Mouse (Mus musculus): ENCODE measurements around the gene Etl4.

Gene Etl4

GRCm38 (mm10) chr2:19909171-19909899 lies at the start of gene Etl4:
Gene Etl4 (plus strand): TSS chr2:19909780.
- peak; percentile 87 to 88 for DNase-seq

GRCm38 (mm10) chr2:19869167-19869566 lies 40.4 kb upstream of the Etl4 start:
- DNase-seq: no peak

GRCm38 (mm10) chr2:19871881-19872280 lies 37.7 kb upstream of the Etl4 start:
- DNase-seq: no peak

- DNase-seq: peak in 1 of 2 experiments; percentile 2
Measured at GRCm38 (mm10) chr2:19890875-19891274, 18.7 kb upstream of the Etl4 start.

DNA sequence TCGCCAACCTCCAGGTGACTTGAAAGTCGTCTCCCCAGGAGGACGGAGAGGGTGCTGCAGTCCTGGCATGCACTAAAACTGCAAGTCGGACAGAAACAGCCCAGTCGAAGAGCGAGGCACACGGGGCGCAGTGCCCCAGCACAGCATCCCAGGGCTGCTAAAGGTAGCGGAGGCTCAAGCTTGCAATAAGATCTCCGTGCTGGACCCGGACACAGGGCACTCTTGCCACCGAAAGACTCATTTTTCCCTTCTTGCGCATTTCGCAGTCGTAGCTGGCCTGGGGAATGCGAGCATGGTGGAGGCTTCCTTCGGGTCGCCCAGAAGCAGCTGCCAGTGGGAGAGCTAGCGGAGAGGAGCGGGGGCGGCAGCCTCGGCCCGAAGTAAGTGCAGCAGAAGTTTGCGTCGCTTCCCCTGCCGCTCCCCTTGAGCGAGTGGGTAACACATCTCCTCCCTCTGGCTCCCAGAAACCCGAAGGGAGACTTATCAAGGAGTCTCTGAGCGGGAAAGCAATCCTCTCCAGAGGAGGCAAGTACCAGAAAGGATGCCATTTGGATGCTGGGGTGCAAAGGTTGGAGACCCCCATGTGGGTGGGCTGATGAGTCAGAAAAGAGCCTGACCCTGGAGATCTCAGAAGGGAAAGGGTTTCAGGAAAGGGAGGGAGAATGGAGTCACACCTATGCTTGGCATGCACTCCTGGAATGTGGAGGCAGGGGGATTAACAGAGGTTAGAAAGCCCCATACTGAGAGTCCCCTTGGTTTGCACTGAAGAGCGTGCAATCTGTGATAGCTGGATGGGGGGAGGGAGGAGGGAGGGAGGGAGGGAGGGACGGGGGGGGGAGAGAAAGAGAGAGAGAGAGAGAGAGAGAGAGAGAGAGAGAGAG lies 560 bp downstream of the Etl4 start:
- peak; percentile 40 to 55 for DNase-seq

GRCm38 (mm10) chr2:19910781-19911175 lies 1.2 kb downstream of the Etl4 start:
- DNase-seq: peak in 1 of 2 experiments; percentile 1

DNA sequence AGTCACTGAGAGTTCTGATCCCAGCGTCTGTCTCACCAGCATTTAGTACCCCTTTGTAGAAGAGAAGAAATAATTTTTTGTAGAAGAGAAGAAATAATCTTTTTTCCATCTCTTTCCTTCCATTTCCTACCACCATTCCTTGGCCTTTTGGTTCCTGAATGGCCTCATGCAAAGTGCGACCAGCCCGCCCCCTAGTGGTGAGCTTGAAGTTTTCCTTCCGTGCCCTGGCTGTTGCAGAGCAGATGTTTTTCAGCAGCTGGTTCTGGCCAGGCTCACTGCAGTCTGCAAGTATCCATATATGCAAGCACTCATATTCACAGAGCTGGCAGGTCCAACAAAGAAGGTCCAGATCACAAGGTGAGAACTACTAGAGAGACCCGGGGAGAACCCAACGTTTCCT lies 9.6 kb downstream of the Etl4 start:
- peak; percentile 79 to 81 for DNase-seq

GRCm38 (mm10) chr2:19930009-19930408 lies 20.4 kb downstream of the Etl4 start:
- DNase-seq: no peak

DNA sequence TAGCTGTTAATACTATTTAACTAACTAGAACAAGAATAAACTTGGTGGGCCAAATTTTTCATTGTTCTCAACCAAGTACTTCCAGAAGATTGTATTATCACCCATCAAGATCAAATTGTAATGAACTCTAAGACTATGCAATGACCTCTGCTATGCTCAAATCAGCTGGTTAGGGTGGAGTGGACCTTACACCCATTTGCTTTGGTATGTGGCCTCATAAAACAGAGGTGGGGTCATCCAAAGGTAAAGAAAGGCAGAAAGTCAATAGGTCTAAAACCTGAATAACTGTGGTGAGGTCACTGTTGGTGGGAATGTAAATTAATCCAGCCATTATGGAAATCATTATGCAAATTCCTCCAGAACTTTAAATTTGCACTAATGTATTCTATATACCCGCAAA lies 24.3 kb downstream of the Etl4 start:
- DNase-seq: no peak

- no peak for DNase-seq
Measured at GRCm38 (mm10) chr2:19945205-19945604, 35.6 kb downstream of the Etl4 start.

- DNase-seq: no peak
Measured at GRCm38 (mm10) chr2:19953028-19953427, 43.4 kb downstream of the Etl4 start.

DNA sequence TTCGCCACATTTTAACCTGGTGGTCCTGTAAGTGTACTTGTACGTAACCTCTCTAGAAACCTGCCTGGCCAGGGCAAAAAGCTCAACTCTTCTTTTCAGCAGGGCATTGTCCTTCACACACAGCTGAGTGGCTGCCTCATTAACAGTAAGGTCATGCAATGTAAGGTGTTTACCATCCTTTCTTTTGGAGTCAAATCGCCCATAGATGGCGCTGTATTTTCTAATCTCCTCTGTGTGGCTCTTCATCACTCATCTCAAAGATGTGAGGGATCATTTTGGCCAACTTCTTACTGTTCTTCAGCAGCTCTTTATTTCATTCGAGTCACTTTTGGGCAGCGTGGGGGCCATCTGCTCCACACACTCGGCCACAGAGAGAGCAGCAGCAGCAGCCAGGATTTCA lies 56.9 kb downstream of the Etl4 start:
- no peak for DNase-seq

GRCm38 (mm10) chr2:20037671-20038070 lies 128.1 kb downstream of the Etl4 start:
- DNase-seq: no peak

DNA sequence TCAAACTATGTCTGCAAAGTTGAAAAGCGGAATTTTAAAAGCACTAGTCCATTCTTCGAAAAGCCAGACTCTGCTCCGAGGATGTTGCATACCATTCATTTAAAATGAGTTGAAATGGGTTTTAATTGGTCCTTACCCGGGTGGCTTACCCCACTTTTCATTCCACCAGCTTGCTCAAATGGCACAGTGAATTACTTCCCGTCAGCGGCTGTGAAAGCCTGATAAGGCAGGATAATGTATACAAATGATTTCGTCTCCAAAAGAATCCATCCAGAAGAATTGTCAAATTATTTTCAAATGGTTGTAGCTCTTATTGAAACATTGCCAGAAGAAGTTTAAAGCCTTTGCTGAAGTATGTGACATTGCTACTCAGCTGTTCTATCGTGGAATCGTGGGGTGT lies 162.8 kb downstream of the Etl4 start:
- DNase-seq: no peak

DNA sequence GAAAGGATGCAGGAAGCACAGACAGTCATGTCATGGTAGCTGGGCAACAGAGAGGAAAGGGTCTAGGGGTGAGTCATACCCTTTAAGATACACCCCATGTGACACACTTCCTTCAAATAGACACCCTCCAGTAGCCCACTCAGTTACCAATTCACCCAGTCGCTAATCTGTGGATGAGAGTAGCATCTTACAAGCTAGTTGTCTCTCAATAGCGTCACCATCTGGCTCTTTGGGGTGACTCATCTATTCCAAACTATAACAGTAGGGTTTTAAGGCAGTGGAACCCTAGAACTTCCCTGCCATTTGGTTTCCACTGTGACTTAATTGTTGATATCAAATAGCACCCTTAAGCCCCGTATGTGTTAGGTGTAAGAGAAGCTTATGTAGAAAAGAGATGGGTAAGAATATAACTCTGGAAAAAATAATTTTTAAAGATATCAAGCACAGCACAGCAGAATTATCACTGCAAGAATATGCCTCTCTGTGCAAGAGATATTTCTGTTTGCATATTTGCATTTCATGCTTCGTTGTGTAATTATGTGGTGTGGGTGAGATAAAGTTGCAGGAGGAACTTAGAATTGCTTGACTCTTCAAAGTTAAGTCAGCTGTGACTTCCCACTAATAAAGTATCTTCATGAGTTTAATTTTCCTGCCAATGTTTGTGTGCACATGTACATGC lies 166.7 kb downstream of the Etl4 start:
- DNase-seq: no peak

DNA sequence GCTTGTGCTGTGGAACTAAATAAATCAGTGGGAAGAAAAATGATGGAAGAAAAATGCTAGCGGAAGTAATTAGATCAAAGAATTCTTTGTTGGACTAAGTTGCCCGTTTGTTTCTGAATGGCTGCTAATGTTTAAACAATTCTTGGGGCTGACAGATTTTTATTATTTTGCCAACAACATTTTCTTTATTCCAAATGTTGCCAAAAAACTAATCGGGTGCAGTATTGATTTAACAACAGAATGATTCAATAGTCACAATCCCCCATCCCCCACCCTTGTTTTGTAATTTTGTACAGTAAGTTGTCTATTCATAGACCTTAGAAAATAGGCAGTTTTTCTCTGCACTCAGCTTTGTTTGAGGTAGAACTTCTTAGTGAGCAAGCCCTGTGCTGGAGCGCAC lies 175.2 kb downstream of the Etl4 start:
- no peak for DNase-seq

GRCm38 (mm10) chr2:20105456-20105855 lies 195.9 kb downstream of the Etl4 start:
- DNase-seq: no peak

- no peak for DNase-seq
Measured at GRCm38 (mm10) chr2:20111703-20112102, 202.1 kb downstream of the Etl4 start.

GRCm38 (mm10) chr2:20125914-20126313 lies 216.3 kb downstream of the Etl4 start:
- no peak for DNase-seq

DNA sequence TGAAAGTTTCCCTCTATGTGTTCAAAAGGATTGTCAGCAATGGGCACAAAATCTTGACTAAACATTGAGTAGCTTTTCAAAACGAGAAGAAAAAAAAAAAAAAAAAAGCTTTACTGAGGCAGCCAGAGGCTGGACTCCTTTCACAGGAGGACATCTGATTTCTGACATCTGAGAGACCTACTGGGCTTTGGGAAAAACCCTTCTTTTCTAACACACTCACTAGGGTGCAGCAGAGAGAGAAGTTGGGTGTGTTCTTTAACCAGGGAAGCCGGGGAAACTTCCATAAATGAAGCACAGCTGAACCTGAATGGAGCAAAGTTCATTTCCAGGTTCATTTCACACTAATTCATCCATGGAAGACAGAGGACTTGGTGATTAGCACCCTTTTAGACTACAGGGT lies 222.2 kb downstream of the Etl4 start:
- DNase-seq: no peak

GRCm38 (mm10) chr2:20138426-20138825 lies 228.8 kb downstream of the Etl4 start:
- no peak for DNase-seq

DNA sequence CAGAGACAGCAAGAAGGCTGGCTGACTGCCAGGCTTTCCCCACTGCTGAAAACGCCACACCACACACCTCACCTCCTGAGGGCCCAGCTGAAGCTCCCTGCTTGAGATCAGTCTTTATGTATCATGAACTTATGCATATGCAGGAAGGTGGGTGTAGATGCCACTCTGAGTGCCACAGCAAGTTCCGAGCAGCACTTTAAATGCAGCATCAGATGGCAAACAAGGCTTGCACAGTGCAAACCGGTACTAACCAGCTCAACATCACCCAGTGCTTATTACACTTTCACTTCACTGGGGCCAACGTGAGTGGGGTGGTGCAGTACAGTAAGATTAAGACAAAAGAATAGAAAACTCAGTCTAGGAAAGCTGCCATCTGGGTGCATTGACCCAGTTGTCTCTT lies 235.8 kb downstream of the Etl4 start:
- peak; percentile 37 for DNase-seq

DNA sequence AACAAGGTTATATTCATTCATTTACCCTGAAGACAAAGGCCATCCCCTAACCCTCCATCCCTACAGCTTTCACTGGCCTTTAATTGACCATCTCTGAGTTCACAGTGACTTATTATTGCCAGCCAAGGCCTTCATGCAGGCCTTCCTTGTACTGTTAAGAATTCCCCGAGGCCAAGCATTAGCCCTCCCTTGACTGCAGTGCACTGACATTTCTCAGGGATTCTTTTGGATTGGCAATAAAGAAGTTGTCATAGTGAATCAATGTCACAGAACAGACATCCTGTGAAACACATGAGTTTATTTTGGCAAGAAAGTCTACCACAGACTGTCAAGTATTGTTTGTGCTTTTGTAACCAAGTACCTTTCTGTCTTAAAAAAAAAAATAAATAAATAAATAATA lies 257.5 kb downstream of the Etl4 start:
- no peak for DNase-seq

DNA sequence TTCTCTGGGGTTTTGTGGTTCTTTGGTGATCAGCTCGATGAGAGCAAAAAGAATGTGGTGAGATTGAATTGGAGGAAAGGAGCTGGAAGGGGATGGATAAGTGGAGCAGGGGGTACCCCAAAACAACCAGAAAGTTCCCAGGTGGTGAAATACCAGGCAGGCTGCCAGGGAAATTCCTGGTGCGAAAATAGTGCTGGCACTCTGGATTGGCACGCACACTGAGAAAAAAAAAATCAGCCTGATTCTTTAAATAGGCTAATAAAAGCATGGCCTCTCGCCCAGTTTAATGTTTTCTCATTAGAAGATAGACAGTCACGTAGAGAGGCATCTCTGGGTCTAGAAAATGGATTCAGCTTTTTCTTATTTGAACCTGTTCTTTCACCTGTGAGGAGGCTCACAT lies 258.0 kb downstream of the Etl4 start:
- peak in 1 of 2 experiments; percentile 15 for DNase-seq
